Mouse (Mus musculus) gonadal fat pad, adult 2 months (tissue): Measurements from ENCODE around the gene Chd3. TPM values are rescaled to one million over a fixed set of nuclear protein-coding genes. Genes with fewer than 3 reads are reported as not detected.
"Not testable (repeated sequence)": the region's sequence is repeated elsewhere in the genome, so short reads cannot be mapped to it uniquely, and the experiment has no call there.

Source experiments
- DNase-seq: peaks from one replicate; pipeline ENCODE4 v3.0.0-alpha.2; 2012; ENCODE audit warnings: low read depth
- polyA plus RNA-seq: library from polyadenylated mRNA; depleted of rRNA; stranded (reverse); fragments of >200 nt; gene quantifications from 2 replicates; pipeline ENCODE4 v1.2.3, GENCODE M21; 2012

Chd3 gene
- polyA plus RNA-seq, 1 experiment = 66.3 TPM

DNA sequence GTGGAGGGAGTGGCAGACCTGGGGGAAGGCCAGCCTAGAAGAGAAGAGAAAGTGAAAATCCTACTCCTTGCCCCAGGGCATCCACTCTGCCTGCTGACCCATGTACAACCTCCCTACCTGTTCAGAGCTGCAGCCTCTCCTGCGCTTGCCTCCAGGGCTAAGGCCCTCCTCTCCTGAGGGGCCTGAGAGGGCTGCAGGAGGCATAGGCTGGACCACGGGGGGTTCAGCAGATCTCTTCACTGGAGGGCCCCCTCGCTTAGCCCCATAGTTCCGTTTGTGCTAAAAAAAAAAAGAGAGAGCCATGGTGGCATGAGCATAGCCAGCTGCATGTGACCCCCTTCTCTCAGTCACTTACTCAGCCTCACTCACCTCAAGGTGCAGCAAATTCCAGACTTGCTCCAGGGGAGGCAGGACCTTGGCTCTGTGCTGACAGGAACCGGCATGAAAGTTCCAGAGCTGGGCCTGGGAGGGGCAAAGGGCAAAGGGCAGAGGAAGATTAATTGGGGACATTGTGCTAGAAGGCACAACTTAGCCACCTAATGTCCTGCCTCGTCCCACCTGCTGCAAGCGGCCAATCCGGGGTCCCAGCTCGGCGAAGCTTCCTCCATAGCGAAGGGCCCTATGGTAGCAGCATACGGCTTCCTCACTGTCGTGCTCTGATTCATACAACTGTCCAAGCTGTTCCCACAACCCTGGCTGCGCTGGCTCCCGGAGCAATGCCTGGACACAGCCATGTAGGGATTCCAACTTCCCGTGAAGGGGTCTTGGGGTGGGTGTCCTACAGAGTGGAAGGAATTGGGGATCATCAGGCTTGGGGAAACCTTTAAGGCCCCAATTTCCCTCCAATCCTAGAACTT, 37.9 kb upstream of the Chd3 start:
- DNase-seq = no peak

DNA sequence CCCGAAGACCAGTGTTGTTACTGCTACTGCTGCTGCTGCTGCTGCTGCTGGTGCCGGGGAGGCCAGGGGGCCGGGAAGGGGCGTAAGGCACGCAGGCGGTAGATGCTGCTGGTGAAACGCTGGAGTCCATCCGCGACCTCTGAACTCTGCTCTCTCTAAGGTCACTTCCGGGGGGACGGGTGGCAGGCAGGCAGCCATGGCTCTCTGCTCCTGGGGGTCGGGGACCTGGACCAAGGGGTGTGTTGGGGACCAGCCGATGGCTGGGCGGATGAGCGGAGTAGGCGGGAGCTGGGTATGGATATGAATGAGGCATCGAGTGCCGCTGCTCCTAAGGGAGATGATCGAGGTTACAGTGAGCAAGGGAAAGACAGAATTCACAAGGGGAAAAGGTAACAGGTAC, 37.1 kb upstream of the Chd3 start:
- no peak for DNase-seq

DNA sequence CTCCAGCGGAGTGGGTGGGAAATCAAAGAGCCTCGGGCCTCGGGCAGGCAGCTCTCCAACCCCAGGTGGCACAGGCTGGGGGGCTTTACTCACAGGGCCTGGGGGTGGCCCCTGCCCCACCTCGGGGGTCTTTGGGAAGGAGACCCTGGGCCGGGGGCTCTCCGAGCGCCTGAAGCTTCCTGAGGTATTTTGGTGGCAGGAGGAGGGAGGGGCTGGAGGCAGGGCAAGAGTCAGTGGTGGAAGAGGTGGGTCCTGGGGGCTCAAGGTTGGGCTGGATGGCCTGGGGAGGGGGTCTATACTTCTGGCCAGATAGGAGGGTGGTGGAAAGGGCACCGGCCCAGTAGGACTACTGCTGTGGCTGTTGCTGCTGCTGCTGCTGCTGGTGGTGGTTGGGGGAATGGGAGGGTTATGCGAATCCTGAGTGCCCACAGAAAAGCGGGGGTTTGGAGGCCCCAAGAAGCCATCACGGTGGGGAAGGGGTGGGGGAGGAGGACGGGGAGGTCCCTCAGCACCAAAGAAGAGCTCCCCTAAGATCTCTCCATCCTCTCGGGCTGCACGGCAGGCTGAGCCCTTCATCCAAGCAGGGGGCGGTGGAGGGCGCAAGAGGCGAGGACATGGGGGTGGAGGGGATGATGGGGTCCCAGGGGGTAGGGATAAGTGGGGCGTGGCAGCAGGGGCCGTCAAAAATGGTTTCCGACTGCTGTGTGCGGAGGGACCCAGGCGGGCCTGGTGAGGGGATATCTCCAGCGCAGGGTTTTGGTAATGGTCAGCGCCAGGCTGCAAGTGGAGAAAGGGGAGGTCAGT, 36.4 kb upstream of the Chd3 start:
- DNase-seq = no peak

DNA sequence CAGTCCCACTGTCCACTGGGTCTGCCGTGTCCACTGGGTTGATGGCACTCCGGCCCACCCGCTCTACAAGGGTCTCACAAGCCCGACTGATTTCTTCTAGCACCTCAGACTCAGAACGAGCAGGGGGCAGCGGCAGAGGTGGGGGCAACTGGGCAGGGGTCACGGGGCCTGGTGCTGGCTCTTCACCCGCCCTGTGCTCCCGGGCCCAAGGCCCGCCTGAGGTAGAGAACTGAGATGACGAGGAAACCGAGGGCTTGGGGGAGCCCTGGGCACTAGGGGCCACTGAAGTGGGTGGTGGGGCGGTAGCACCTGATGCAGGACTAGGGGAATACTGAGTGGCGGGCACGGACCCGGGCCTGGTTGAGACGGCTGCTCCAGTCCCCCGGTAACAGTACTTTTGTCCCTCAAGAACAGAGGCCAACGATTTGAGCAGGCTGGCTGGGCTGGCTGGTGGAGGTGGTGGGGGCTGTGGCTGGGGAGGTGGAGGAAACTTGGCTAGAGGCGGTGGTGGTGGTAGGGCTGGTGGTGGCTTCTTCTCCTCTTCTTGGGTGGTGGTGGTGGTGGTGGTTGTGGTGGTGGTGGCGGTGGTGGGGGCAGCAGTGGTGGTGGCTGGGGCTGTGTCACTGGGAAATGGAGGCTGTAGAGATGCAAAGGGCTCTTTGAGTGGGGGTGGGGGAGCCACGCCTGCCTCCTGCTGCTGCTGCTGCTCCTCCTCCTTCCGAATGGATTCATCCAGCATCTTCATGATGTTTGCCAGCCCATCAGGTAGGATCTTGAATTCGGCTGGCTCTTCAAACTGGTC, 35.6 kb upstream of the Chd3 start:
- no peak for DNase-seq

DNA sequence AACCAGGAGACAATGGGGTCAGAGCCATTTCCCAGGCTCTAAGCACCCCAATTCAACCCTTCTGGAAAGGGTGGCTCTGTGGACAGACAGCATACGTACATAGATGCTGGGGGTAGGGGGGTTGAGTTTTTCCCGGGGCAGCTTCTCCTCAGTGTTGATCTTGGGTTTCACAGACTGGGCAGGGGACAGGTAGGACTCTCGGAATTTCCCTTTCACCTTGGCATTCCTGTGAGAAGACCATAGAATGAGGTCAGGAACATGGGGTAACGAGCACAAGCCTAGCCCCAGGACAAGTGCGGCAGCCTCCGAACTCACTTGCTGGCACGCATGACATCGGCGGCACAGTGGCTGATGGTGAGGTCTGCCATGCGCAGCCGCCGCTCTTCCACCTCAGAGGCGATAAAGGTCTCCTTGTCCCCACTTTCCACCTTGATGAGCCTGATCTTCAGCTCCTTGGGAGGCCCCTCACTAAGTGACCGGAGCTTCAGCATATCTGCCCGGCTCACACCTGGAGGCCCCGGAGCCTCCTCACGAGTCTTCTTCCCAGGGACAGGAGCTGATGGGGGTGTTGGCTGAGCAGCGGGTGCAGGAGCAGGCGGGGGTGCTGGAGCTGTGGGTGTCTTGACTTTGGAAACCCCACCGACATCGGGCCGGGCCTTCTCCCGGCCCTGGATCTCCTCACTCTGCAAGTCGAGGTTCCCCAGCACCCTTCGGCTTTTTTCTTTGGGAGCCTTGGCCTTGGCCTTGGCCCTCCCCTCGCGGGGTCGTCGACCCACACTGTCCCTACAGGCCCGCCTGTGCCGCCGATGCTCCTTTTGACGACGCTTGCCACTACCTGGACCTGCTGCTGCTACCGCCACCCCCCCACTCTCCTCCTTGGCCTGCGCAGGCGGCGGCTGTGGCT, 34.7 kb upstream of the Chd3 start:
- no peak for DNase-seq

DNA sequence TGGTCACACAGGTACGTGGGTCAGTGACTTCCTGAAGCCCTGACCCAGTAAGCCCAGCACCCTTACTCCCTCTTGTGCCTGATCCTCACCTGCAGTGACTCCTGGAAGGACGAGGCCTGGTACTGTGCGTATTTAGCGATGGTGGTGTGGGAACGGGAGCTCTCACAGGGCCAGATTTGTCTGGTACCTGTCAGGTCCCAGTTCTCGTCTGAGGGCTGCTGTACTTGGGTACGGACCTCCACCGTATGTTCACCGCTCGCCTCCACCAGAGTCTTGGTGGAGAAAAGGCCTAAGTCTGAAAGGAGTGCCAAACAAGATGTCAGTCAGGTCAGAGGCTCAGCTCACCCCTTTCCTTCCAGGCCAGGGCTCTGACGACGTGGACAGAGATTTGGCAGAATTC, 32.8 kb upstream of the Chd3 start:
- no peak for DNase-seq

DNA sequence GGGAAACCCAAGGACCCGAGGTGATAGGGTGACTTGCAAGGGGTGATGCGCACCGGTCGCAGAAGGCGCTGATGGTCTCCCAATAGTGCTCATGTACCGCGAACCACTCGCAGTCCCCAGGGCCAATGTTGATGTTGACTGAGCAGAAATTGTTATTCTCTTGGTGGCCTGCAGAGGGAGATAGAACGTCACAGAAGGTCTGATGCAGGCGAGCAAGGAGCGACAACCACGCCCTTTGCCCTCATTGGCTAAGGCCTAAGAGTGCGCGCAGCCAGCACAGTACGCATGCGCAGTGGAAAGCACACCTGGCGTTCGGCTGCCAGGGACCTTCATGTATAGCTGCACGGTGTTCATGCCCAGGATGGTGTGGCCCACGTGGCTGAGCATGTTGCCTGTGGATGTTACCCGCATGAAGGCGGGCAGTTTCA, 32.0 kb upstream of the Chd3 start:
- DNase-seq = no peak

DNA sequence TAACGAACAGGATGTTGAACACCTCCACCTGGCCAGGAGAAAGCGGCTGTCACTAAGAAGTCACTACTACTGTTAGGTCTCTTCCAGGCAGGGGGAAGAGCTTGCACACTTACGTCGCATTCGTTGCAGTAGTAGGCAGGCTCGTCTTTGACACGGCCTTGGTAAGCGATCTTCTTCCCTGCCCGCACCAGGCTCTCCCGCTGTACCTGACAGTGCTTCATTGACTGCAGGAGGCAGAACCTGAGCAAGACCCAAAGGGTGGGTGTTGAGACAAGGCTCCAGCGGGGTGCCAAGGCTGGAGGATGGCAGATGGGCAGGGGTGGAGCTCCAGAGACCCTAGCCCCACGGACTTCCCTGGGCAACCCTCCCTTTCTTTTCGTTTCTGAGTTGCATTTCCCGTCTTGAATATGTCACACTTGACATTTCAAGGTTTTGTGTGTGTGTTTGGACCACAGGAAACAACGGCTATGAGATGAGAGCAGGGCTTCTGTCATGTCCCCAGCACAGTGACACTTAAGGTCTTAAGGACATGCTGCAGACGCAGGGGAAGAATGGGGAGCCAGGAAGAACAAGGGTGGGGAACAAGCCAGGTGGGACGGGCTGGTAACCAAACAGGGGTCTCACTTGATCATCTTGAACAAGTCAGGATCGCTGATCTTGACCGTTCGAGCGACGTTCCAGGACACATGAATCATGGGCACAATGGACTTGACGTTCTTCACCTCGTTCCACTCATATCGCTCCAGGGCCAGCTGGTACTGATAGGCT, 31.1 kb upstream of the Chd3 start:
- DNase-seq = no peak

DNA sequence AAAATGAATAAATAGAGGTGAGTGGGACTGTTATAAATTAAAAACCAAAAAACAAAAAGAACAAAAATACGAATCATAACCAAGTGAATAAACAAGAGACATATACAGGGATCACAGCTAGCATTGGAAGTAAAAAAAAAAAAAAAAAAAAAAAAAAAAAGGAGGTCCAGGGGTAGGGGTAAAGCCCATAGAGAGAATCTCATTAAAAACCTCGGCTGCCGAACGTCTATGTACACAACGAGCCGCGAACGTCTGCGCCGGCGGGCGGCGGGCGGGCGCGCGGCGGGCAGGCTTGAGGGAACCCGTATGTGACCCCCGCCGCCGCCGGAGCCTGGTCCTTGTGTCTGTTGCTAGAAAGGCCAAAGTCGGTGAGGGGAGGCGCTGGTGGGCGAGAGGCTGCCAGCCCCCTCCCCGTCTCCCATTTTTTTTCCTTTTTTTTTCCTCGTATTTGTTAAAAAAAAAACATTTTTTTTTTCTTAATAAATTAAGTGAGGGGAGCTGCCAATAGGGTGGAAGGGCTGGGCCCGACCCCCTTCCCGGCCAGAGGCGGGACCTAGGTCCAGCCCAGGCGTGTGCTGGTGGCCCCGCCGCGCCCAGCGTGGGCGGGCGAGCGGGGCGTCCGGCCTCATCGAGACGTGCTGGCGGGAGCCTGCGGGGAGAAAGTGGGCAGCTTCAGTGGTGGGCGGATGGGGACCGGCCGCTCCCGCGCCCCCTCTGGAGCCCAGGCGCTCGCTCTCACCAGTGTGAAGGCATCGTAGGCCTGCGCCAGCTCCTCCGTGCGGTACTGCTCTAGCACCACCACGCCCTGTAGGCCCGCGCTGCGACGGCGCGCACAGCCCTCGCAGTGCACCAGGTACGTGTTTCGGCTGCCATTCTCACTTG, 30.2 kb upstream of the Chd3 start:
- no peak for DNase-seq

DNA sequence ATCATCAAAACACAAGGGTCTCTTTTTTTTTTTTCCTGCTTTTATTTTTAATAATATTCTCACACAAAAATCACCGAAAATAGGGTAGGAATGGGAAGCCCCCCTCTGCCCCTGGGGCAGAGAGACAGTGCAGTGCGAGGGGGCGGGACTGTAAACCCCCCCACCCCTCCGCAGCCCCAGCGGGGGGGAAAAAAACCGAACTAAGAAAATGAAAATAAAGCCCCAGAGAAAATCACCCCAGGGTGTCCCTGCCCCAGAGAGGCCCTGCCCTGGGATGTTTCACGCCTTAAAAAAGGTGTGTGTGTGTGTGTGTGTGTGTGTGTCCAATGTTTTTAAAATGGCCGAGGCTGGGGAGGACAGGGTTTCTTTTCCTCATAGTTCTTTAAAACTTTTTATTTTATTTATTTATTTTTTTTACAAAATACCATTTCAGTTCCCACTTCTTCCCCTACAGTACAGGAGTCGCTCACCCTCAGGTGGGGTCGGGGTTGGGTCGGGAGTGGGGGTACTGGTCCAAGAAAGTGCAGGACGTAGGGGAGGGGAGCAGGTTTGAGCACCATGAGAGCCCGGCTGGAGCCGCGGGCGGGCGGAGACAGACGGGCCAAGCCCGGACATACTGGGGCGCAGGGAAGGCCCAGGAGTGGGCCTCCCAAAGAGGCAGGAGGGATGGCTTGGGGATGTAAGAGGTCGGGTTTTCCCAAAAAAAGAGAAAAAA, 29.4 kb upstream of the Chd3 start:
- no peak for DNase-seq

DNA sequence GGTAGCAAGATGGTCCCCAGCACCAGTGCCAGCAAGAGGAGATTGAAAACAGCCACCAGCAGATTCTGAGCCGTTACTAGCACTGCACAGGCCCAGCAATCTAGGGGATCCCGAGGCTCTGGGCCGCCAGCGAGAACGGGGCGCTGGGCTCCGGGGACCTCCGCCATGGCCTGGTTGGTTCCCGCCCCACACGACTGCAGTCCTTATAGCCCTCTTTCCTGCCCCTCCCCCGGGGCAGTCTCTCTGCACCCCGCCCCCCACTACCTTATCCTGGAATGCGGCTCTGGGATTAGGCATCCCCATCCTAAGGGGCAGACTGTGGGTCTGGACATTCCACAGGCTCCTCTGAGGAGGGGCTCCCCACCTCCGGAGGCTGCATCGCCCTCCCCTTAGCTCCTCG, 28.9 kb upstream of the Chd3 start, which contains the start of gene Tmem88:
TSS of gene Tmem88 (minus strand) at position 176 of the 400 bp plus-strand sequence.
- no peak for DNase-seq

DNA sequence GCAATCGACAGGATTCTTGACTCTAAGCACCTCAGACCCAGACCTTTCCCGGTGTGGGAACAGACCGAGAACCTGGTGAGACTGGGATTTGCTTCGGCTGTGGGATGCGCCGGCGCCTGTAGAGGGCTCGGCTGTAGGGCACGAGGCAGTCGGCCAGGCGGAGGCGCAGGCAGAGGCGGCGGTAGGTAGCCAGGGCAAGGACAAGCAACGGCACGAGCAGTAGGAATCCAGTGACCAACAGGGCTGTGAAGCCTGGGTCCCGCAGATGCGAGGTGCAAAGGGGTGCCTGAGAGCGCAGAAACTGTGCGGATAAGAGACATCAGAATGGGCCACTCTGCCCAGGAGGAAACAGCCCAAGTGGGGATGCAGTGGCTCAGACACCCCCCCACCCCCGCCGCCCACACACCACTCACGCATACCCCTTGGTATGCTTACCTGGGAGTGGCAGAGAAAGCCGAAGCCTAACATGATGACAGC, 28.4 kb upstream of the Chd3 start:
- DNase-seq = no peak

DNA sequence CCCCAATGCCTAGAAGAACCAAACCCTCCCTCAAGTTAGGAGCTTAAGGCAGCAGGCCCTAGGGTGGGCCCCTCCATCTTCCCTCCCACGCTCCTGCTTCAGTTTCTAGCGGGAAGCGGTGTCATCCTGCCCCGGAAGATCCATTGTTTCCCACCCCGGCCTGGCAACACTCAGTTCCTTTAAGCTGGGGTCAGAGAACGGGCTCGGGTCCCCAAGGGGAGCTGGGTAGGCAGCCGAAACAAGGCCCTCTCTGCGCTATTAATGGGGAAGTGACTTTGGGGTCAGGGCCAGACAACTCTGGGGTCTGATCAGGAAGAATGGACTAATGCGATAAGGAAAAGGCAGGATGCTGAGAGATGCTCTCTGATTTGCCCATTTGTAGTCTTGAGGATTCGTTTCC, 27.6 kb upstream of the Chd3 start:
- DNase-seq = no peak

DNA sequence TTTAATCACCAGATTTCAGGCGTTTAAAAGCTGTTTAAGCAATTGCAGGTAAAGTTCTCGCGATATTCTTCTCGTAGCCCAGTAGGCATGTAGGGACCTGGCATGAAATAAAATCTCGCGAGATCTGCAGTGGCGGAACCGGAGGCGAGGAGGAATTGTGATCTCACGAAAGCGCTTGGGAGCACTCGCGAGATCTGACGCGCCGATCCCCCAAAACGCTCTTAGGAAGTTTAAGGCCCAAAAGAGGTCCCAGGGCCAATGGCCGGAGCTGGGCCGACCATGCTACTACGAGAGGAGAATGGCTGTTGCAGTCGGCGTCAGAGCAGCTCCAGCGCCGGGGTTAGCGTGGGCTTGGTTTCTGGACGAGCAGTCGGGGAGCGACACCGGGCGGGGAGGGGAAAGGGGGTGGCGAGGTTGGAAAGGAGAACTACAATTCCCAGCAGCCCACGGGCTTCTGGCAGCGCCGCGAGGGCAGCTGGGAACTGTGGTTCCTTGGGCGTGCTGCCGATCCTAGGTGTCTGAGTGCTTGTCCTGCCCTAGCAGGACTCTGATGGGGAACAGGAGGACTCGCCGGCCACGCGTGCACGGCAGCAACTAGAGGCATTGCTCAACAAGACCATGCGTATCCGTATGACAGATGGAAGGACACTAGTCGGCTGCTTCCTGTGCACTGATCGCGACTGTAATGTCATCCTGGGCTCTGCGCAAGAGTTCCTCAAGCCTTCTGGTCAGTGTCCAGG, 26.6 kb upstream of the Chd3 start:
- no peak for DNase-seq

DNA sequence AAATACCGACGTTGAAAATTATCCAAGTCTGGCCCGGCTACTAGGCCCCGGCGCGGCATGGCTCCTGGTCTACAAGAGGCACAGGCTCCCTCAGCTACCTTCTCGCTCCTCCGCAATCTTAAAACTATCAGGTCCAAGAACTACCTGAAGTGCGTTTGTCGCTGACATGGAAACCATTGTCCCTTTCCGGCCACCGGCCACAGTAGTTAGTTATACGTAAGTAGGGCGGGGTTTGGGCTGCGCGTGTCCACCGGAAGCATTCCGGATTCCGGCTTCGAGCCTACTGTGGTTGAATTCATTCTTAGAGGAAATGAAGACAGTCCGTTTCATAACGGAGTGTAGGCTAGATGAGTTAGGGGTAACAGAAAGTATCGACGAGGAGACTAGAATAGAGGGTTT, 26.0 kb upstream of the Chd3 start, which contains the start of the genes Naa38 and Cyb5d1:
TSS of gene Naa38 (plus strand) at position 253 of the 399 bp plus-strand sequence.
TSS of gene Cyb5d1 (minus strand) at position 397 of the 399 bp plus-strand sequence.
- not testable (repeated sequence) for DNase-seq

DNA sequence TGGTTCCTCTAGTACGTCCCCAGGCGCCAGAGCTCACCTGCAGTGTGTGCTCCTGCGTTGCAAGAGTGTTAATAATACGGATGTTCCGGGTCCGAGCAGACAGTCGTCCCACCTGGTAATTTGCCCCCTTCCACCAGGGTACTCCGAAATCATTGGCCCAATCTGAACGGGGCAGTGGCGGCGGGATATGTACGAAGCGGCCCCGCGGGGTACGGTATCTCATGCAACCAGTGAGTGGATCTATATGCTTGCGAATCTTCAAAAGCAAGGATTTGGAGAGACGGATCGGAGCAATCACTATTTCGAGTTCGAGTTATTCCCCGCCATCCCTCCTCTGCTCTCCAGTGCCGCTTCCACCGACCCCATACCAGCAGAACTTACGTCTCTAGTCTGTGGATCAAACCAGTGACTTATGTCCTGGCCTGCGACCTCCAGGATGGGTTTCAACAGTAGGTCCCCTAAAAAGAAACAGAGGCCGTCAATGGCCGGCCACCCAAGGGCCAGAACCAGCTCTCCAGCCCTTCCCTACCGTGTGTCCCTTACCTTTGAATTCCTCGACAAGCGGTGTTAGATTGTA, 25.5 kb upstream of the Chd3 start:
- DNase-seq = not testable (repeated sequence)

DNA sequence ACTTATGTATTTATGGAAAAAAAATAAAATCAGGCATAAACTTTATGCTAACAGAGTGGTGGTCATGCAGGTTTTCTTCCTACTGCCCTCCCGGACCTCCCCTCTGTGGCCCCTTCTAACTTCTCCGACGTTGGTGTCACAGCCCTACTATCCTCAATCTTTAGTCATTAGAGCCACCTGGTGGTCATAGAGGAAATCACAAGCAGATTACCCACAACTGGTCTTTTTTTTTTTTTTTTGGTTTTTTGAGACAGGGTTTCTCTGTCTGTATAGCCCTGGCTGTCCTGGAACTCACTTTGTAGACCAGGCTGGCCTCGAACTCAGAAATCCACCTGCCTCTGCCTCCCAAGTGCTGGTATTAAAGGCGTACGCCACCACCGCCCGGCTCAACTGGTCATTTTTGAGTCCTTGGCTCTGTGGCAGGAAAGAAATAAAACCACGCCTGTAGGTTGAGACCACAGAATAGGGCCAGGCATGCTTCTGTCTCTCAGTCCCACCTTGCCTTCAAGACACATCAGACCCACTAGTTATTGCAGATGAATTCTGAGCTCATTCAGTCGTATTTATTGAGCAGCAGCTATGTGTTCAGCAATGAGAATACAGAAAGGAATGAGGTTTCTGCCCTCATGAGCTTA, 21.3 kb upstream of the Chd3 start:
- DNase-seq = no peak
